Mouse (Mus musculus) urinary bladder, adult 18-20 months (tissue): Measurements from ENCODE around the gene Gm10057.
"Not testable (repeated sequence)": the region's sequence is repeated elsewhere in the genome, so short reads cannot be mapped to it uniquely, and the experiment has no call there.

ENCODE experiments used
- DNase-seq, 2 experiments: peaks; one replicate each; pipeline ENCODE4 v3.0.0; 2022; ENCODE audit warnings: low spot score in 2 of 2, mixed read lengths in 2 of 2

The Gm10057 gene

GRCm38 (mm10) chrX:154054939-154055338 lies at the start of gene Gm10057:
Gene Gm10057, minus strand, starts transcription at chrX:154055039.
- not testable (repeated sequence) for DNase-seq

- not testable (repeated sequence) for DNase-seq
These were observed 21.1 kb downstream of the Gm10057 start, which contains the start of gene 4921511M17Rik for GRCm38 (mm10) chrX:154033727-154034126. Gene 4921511M17Rik, minus strand, starts transcription at chrX:154033827.

- DNase-seq: not testable (repeated sequence)
These were observed 42.3 kb downstream of the Gm10057 start, which contains the start of gene Samt1 for GRCm38 (mm10) chrX:154012540-154012939. Gene Samt1, minus strand, starts transcription at chrX:154012640.
